ENCODE assay signal across 15 mouse cellular contexts in genomic region chr5:95938044-95938625, GRCm38 (mm10). TPM values are rescaled to one million over a fixed set of nuclear protein-coding genes. Genes with fewer than 3 reads are reported as not detected.
DNase-seq lines count a peak whose midpoint lies in the region; TF ChIP-seq lines count a peak whose summit lies in the region.
"Had no signal": no experiment of that assay in that cellular context is flagged by ENCODE, and none has a peak within 500 bp of the region (broad histone marks: within the 10 kb centered on the region; RNA-seq: fewer than 3 reads in every experiment).

No protein-coding gene starts in this region.

- H3K27ac ChIP-seq in layer of hippocampus, adult 2 months, result no peak overlapping the region
- H3K27ac ChIP-seq in bone marrow macrophage, adult 2 months (ENCODE audit: insufficient read depth, low read depth, low read length), result no peak overlapping the region
- no peak overlapping the region for H3K27ac ChIP-seq in small intestine, adult 2 months (ENCODE audit: insufficient read depth, low read depth, low read length)
- H3K27ac ChIP-seq: midbrain, embryonic 10.5 days had no signal

- TF ChIP-seq POLR2A in bone marrow macrophage, adult 2 months (IDR thresholded peaks at IDR 0.05; ENCODE audit: borderline replicate concordance, low read depth, low read length), result no peak
- TF ChIP-seq POLR2A in small intestine, adult 2 months (IDR thresholded peaks at IDR 0.05; ENCODE audit: low read depth, low read length), result no peak

- H3K4me3 ChIP-seq in layer of hippocampus, adult 2 months, result no peak overlapping the region
- no peak overlapping the region for H3K4me3 ChIP-seq in bone marrow macrophage, adult 2 months (ENCODE audit: insufficient read depth, low read length)
- no peak overlapping the region for H3K4me3 ChIP-seq in small intestine, adult 2 months (ENCODE audit: low read depth, low read length)
- H3K4me3 ChIP-seq: midbrain, embryonic 10.5 days; myocyte had no signal

- peak; percentile 27 for DNase-seq in embryo, embryonic 11 days
- DNase-seq in embryo, embryonic 10.5 days (ENCODE audit: low spot score), result no peak
- no peak for DNase-seq in layer of hippocampus, adult 2 months (ENCODE audit: low spot score in 2 of 2)
- no peak for DNase-seq in layer of hippocampus, adult 8-10 months (ENCODE audit: low spot score in 2 of 2)
- DNase-seq in Muller cell, postnatal 12 days (ENCODE audit: inconsistent ontology term), result no peak
- no peak for DNase-seq in MN1 (ENCODE audit: low spot score)
- DNase-seq: cerebellum, adult 9-10 months; heart, postnatal 10 days; lung, postnatal 10 days had no signal

- no peaks in the 10 kb centered on the region for H3K27me3 ChIP-seq in small intestine, adult 2 months (ENCODE audit: control insufficient read depth, insufficient read depth, low read length)

- peak; percentile 45 for TF ChIP-seq CTCF in layer of hippocampus, adult 2 months (conservative IDR thresholded peaks at IDR 0.05)
- 0 out of 2 replicates have a peak, but pooled peaks have one; percentile 17 for TF ChIP-seq CTCF in bone marrow macrophage, adult 2 months (IDR thresholded peaks at IDR 0.05; ENCODE audit: low read depth, low read length)
- peak; percentile 31; the same call in 1 of the 2 replicates for TF ChIP-seq CTCF in small intestine, adult 2 months (IDR thresholded peaks at IDR 0.05; ENCODE audit: extremely low read depth, insufficient read length, insufficient replicate concordance, low read depth, low read length)

- 66% methylated on average over 11 of the region's 11 CpGs for WGBS in small intestine, adult 2 months

- H3K4me1 ChIP-seq in bone marrow macrophage, adult 2 months (ENCODE audit: control insufficient read depth, insufficient read depth, low read length), result peaks cover 6% of the 10 kb centered on the region; the same call in 1 of the 2 replicates
- H3K4me1 ChIP-seq in small intestine, adult 2 months (ENCODE audit: control insufficient read depth, insufficient read depth, insufficient read length, low read length), result no peaks in the 10 kb centered on the region
- H3K4me1 ChIP-seq: midbrain, embryonic 10.5 days had no signal

- H3K36me3 ChIP-seq in small intestine, adult 2 months (ENCODE audit: control insufficient read depth, insufficient read depth, low read length), result no peaks in the 10 kb centered on the region
- H3K36me3 ChIP-seq: midbrain, embryonic 10.5 days had no signal

RNA-seq across cellular contexts. Expression of gene Cxcl13, which starts 18.6 kb away (rescaled TPM):
- total RNA-seq in layer of hippocampus, adult 2 months (2021), result not detected
- under 1 TPM in 1 of 4 experiments, not detected in 3; 0.39 TPM for total RNA-seq in layer of hippocampus, adult 8-10 months (2022)
- polyA plus RNA-seq in bone marrow macrophage, adult 2 months (2012; ENCODE audit: insufficient read depth, insufficient read length, missing spikeins), result not detected in 2 replicates
- polyA plus RNA-seq in small intestine, adult 2 months (2012; rRNA removed), result 0.24 and 0.33 TPM in 2 replicates
- total RNA-seq: layer of hippocampus, postnatal 14 days had no signal
- polyA plus RNA-seq: limb, embryonic 11.5 days had no signal
